Mouse (Mus musculus): ENCODE measurements around the gene Vwde. TPM values are rescaled to one million over a fixed set of nuclear protein-coding genes. Genes with fewer than 3 reads are reported as not detected.
A peak's percentile ranks its signal among the peaks of the same experiment; 100 is the strongest.

Gene Vwde
- polyA plus RNA-seq (2014; fragmentation: Nextera tagmentation; extraction: Ambion mirVana): not detected in 2 replicates

DNA sequence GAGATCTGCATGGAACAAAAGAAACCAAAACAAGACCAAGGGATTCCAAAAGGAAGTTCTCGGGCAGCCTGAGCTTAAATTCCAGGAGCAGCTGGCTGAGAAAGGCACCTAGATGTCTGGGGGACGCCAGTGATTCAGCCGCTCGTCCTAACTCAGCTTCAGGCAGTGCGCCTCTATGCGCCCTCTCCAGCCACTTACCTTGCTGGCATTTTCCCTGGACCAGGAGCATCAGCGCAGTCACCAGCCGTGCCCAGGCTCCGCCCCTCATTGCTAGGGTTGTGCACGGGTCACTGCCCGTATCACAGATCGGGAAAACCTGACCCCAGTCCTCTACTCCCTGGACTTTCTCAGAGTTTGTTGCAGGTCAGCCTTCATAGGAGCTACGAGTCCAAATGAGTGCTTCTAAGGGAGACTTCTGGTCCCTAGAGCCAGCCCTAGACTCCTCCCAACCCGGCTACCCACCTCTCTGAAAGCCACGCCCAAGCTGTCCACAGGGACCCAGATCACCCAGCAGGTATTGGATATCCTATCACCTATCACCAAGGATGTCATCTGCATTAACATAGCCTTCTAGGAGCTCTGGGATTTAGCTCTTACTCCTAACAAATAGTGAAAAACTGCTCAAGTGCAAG, at the start of gene Vwde:
Gene Vwde, minus strand, starts transcription at position 370 of the 632 bp plus-strand sequence.
- Histone ChIP-seq H3K9ac (ENCODE audit: low read length) (0 out of 2 replicates have a peak within 1 kb of the TSS, but pooled peaks have one; percentile 12), H3K27ac (ENCODE audit: low read depth, low read length) (no peak within 1 kb of the TSS), H3K27me3 (ENCODE audit: control insufficient read depth, insufficient read depth, low read length) (no peaks in the 10 kb centered on the region), H3K9me3 (ENCODE audit: control insufficient read depth, low read length) (no peaks in the 10 kb centered on the region), H3K4me2 (ENCODE audit: low read depth, low read length, severe bottlenecking) (peak within 1 kb of the TSS; percentile 43), H3K4me1 (replicated peaks; ENCODE audit: control insufficient read depth, insufficient read depth, low read length) (no peaks in the 10 kb centered on the region), H3K36me3 (ENCODE audit: control insufficient read depth, insufficient read depth, low read length) (no peaks in the 10 kb centered on the region), H3K4me3 (ENCODE audit: low read depth, low read length) (peak within 1 kb of the TSS; percentile 10; the same call in 1 of the 2 replicates)
- DNase-seq (ENCODE audit: low spot score) (peak; percentile 51), ATAC-seq (replicated peaks; ENCODE audit: low FRiP score) (peak; percentile 58; the same call in 1 of the 2 replicates)
- WGBS: 24% methylated on average over 15 of the region's 15 CpGs

DNA sequence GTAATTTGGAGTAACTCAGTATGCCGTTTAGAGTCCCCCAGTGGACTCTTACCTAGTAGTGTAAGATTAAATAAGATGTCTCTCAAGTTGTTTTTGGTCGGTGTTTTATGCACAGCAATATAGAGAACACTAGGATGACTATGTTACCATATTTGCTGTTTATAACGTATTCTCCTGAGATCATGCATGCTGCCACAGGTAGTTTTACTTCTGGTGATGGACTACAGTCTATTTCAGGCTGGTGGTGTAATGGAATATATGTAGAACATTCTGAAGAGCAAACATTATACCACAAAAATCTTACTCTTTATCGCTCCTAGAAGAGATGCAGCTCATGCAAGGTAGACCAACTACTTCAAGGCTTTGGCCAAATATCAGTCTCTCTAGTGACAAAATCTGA, 30.6 kb upstream of the Vwde start:
- no peak overlapping the region for H3K9ac ChIP-seq (ENCODE audit: low read length)
- ATAC-seq (replicated peaks; ENCODE audit: low FRiP score): no peak
- H3K36me3 ChIP-seq (ENCODE audit: control insufficient read depth, insufficient read depth, low read length): no peaks in the 10 kb centered on the region
- WGBS: 89% methylated on average over 4 of the region's 4 CpGs
- H3K9me3 ChIP-seq (ENCODE audit: control insufficient read depth, low read length): no peaks in the 10 kb centered on the region
- DNase-seq (ENCODE audit: low spot score): no peak
- H3K27me3 ChIP-seq (ENCODE audit: control insufficient read depth, insufficient read depth, low read length): no peaks in the 10 kb centered on the region
- H3K27ac ChIP-seq (ENCODE audit: low read depth, low read length): no peak overlapping the region
- no peaks in the 10 kb centered on the region for H3K4me1 ChIP-seq (replicated peaks; ENCODE audit: control insufficient read depth, insufficient read depth, low read length)
- H3K4me2 ChIP-seq (ENCODE audit: low read depth, low read length, severe bottlenecking): no peak overlapping the region
- no peak overlapping the region for H3K4me3 ChIP-seq (ENCODE audit: low read depth, low read length)

DNA sequence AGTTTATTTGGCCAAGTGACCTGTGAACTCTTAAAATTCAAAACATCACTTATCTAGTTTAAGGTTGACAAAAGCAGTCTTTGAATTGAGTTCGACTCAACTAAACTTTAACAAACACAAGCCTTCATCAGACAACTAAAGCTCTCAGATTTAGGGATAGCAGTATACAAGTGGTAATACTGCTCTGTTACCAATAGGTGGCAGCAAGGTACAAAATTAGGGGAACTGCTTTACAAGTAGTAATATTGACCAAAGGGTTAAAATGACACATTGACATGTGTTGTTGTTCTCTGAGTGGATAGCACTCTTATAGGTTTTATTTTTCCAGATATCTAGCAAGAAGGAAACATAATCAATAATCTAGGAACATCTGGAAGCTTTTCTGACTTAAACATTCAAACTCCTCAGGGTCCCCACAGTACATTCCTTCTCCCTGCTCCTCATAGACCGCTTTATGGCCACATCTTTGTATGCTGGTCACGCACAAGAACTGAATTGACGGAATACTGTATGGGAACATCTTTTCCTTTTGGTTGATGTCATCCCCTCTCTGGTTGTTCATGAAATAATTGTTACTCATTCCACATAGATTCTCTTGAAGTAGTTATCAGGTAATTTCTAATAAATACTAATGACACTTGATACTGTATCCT, 23.7 kb upstream of the Vwde start:
- Histone ChIP-seq H3K4me1 (replicated peaks; ENCODE audit: control insufficient read depth, insufficient read depth, low read length) (no peaks in the 10 kb centered on the region), H3K27ac (ENCODE audit: low read depth, low read length) (no peak overlapping the region), H3K4me2 (ENCODE audit: low read depth, low read length, severe bottlenecking) (no peak overlapping the region), H3K36me3 (ENCODE audit: control insufficient read depth, insufficient read depth, low read length) (no peaks in the 10 kb centered on the region), H3K27me3 (ENCODE audit: control insufficient read depth, insufficient read depth, low read length) (no peaks in the 10 kb centered on the region), H3K4me3 (ENCODE audit: low read depth, low read length) (no peak overlapping the region), H3K9me3 (ENCODE audit: control insufficient read depth, low read length) (no peaks in the 10 kb centered on the region), H3K9ac (ENCODE audit: low read length) (no peak overlapping the region)
- WGBS: 76% methylated on average over 4 of the region's 4 CpGs
- ATAC-seq (replicated peaks; ENCODE audit: low FRiP score): peak; percentile 55; the same call in 1 of the 2 replicates
- DNase-seq (ENCODE audit: low spot score): no peak

DNA sequence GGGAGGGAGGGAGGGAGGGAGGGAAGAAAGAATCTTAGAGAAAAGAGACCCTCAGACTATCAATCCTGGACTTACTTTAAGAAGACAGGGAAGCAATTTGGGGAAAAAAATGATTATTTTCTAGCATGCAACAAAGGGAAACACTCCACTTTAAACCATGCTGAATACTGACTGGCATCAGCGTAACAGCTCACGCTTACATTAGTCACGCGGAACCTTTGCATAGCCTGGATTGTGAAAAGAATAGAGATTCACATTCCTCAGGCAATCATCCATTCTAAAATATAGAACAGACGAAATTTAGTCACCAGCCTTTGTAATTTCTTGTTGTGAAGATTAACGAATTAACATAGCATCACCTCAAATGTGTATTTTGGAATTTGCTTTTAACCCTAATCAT, 18.6 kb downstream of the Vwde start:
- WGBS: 77% methylated on average over 6 of the region's 6 CpGs
- Histone ChIP-seq H3K9me3 (ENCODE audit: control insufficient read depth, low read length) (no peaks in the 10 kb centered on the region), H3K4me2 (ENCODE audit: low read depth, low read length, severe bottlenecking) (no peak overlapping the region), H3K36me3 (ENCODE audit: control insufficient read depth, insufficient read depth, low read length) (no peaks in the 10 kb centered on the region), H3K9ac (ENCODE audit: low read length) (no peak overlapping the region), H3K27ac (ENCODE audit: low read depth, low read length) (no peak overlapping the region), H3K27me3 (ENCODE audit: control insufficient read depth, insufficient read depth, low read length) (no peaks in the 10 kb centered on the region), H3K4me1 (replicated peaks; ENCODE audit: control insufficient read depth, insufficient read depth, low read length) (no peaks in the 10 kb centered on the region), H3K4me3 (ENCODE audit: low read depth, low read length) (no peak overlapping the region)
- ATAC-seq (replicated peaks; ENCODE audit: low FRiP score): no peak
- no peak for DNase-seq (ENCODE audit: low spot score)

DNA sequence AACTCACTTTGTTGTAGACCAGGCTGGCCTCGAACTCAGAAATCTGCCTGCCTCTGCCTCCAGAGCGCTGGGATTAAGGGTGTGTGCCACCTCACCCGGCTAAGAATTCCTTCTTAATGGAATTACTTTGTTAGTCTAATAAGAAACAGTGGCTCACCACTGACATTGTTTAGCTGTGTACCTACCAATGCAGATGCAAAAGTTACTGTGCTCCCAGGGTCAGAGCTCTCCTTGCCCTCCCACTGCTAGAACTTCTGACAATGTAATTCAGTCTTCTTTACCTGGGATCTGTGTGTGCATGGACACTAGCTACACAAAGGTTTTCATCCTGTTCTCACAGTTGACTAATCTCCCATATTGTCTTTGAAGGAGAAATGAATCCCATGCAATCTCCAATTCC, 27.3 kb downstream of the Vwde start:
- no peaks in the 10 kb centered on the region for H3K36me3 ChIP-seq (ENCODE audit: control insufficient read depth, insufficient read depth, low read length)
- no peak overlapping the region for H3K27ac ChIP-seq (ENCODE audit: low read depth, low read length)
- no peaks in the 10 kb centered on the region for H3K9me3 ChIP-seq (ENCODE audit: control insufficient read depth, low read length)
- H3K4me1 ChIP-seq (replicated peaks; ENCODE audit: control insufficient read depth, insufficient read depth, low read length): no peaks in the 10 kb centered on the region
- ATAC-seq (replicated peaks; ENCODE audit: low FRiP score) (no peak), DNase-seq (ENCODE audit: low spot score) (no peak)
- no peak overlapping the region for H3K4me2 ChIP-seq (ENCODE audit: low read depth, low read length, severe bottlenecking)
- H3K9ac ChIP-seq (ENCODE audit: low read length): no peak overlapping the region
- WGBS: 92% methylated on average over 3 of the region's 3 CpGs
- no peaks in the 10 kb centered on the region for H3K27me3 ChIP-seq (ENCODE audit: control insufficient read depth, insufficient read depth, low read length)
- H3K4me3 ChIP-seq (ENCODE audit: low read depth, low read length): no peak overlapping the region

DNA sequence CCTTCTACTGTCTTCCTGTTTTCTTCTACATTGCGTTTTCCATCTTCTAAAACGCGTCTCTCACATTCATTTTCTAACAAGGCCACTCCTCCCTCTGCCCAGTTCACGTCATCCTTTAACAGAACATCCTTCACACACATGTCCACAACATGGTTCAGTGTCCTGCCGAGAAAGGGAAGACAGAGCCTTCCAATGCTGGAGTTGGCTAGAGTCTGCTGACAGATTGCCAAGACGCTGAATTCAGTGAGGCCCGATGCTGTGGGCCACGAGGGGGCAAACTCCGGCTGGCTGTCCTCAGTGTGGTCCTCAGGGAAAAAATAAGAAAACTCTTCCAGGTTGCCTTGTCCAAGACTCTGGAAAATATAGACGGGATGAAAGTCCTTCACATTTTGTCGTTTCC, 37.9 kb downstream of the Vwde start:
- no peak overlapping the region for H3K27ac ChIP-seq (ENCODE audit: low read depth, low read length)
- H3K9ac ChIP-seq (ENCODE audit: low read length): no peak overlapping the region
- no peaks in the 10 kb centered on the region for H3K9me3 ChIP-seq (ENCODE audit: control insufficient read depth, low read length)
- H3K4me1 ChIP-seq (replicated peaks; ENCODE audit: control insufficient read depth, insufficient read depth, low read length): no peaks in the 10 kb centered on the region
- DNase-seq (ENCODE audit: low spot score): no peak
- H3K36me3 ChIP-seq (ENCODE audit: control insufficient read depth, insufficient read depth, low read length): no peaks in the 10 kb centered on the region
- 92% methylated on average over 11 of the region's 11 CpGs for WGBS
- ATAC-seq (replicated peaks; ENCODE audit: low FRiP score): no peak
- no peaks in the 10 kb centered on the region for H3K27me3 ChIP-seq (ENCODE audit: control insufficient read depth, insufficient read depth, low read length)
- no peak overlapping the region for H3K4me3 ChIP-seq (ENCODE audit: low read depth, low read length)
- H3K4me2 ChIP-seq (ENCODE audit: low read depth, low read length, severe bottlenecking): no peak overlapping the region

DNA sequence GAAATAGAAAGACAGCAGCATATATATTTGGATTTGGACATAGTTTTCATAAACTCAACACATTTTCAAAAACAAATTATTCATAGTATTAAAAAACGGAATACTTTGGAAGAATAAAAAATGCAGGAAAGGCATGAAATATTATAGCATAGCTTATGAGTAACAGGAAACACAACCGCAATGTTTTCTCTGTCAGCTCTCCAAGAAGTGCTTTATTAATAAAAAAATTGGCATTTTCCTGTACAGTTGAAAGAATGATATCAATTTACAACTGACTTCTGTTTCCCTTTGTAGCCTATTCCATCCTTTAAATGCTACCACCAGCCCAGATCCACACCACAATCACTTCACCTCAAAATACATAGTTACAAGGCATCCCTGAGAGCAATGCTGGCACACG, 44.7 kb downstream of the Vwde start:
- H3K9me3 ChIP-seq (ENCODE audit: control insufficient read depth, low read length): no peaks in the 10 kb centered on the region
- no peaks in the 10 kb centered on the region for H3K27me3 ChIP-seq (ENCODE audit: control insufficient read depth, insufficient read depth, low read length)
- no peaks in the 10 kb centered on the region for H3K36me3 ChIP-seq (ENCODE audit: control insufficient read depth, insufficient read depth, low read length)
- DNase-seq (ENCODE audit: low spot score) (no peak), ATAC-seq (replicated peaks; ENCODE audit: low FRiP score) (no peak)
- WGBS: 81% methylated on average over 3 of the region's 3 CpGs
- H3K4me3 ChIP-seq (ENCODE audit: low read depth, low read length): no peak overlapping the region
- H3K4me2 ChIP-seq (ENCODE audit: low read depth, low read length, severe bottlenecking): no peak overlapping the region
- H3K4me1 ChIP-seq (replicated peaks; ENCODE audit: control insufficient read depth, insufficient read depth, low read length): no peaks in the 10 kb centered on the region
- H3K27ac ChIP-seq (ENCODE audit: low read depth, low read length): no peak overlapping the region
- H3K9ac ChIP-seq (ENCODE audit: low read length): no peak overlapping the region

DNA sequence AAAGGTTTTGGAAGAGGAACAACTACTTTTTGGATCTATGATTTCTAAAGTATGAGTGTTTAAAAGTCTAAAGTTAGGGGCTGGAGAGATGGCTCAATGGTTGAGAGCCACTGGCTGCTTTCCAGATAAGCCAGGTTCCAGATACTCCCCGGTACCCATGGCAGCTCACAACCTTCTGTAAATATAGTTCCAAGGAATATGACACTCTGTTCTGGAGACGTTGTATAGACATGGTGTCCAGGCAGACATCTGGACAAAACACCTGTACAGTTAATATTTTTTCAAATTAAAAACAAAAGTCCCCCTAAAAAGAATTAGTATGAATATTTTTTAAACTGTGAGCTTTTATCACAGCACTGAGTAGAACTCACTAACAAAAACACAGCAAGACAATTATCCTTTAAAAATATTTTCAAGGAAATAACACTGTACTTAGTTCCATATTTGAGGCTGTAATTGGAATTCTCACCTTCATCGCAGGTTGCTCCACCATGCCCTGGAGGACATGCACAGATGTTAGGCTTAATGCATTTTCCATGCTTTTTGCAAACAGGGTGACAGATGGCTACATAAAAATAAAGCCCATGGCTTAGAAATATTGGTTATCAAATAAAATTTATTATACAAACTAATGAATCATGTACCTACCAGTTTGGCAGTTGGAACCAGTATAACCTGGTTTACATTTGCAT, 55.2 kb downstream of the Vwde start:
- no peaks in the 10 kb centered on the region for H3K4me1 ChIP-seq (replicated peaks; ENCODE audit: control insufficient read depth, insufficient read depth, low read length)
- no peak overlapping the region for H3K4me2 ChIP-seq (ENCODE audit: low read depth, low read length, severe bottlenecking)
- H3K9me3 ChIP-seq (ENCODE audit: control insufficient read depth, low read length): no peaks in the 10 kb centered on the region
- ATAC-seq (replicated peaks; ENCODE audit: low FRiP score) (no peak), DNase-seq (ENCODE audit: low spot score) (no peak)
- 74% methylated on average over 3 of the region's 3 CpGs for WGBS
- H3K9ac ChIP-seq (ENCODE audit: low read length): no peak overlapping the region
- no peaks in the 10 kb centered on the region for H3K27me3 ChIP-seq (ENCODE audit: control insufficient read depth, insufficient read depth, low read length)
- no peak overlapping the region for H3K27ac ChIP-seq (ENCODE audit: low read depth, low read length)
- no peak overlapping the region for H3K4me3 ChIP-seq (ENCODE audit: low read depth, low read length)
- H3K36me3 ChIP-seq (ENCODE audit: control insufficient read depth, insufficient read depth, low read length): no peaks in the 10 kb centered on the region
